Mouse (Mus musculus): ENCODE measurements around the gene Dusp7. TPM values are rescaled to one million over a fixed set of nuclear protein-coding genes. Genes with fewer than 3 reads are reported as not detected.
A peak's percentile ranks its signal among the peaks of the same experiment; 100 is the strongest.

Gene Dusp7
- polyA plus RNA-seq, 1 experiment from 2014 or later, result 9.4 TPM

DNA sequence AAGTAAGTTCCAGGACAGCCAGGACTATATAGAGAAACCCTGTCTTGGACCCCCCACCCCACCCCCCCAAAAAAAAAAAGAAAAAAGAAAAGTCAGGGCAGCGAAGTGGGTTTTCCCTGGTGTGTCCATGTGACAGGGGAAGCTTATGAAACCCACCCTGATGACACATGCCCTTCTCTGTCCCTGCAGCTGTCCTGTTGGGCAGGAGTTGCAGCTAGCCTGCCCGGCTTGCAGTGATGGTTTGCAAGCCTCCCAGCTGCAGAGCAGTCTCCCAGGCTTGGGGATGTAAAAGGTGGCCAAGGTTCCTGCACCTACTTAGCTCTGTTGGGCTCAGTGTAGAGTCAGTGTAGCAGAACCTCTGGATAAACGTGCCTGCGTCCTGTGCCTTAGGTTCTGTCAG is 28.7 kb upstream of the Dusp7 start:
- Histone ChIP-seq H3K36me3 (no peaks in the 10 kb centered on the region), H3K4me3 (replicated peaks) (no peak overlapping the region), H3K4me2 (replicated peaks) (no peak overlapping the region), H3K27me3 (no peaks in the 10 kb centered on the region), H3K27ac (peak overlapping the region; percentile 82; the same call in 1 of the 2 replicates), H3K9ac (replicated peaks) (no peak overlapping the region), H3K9me3 (no peaks in the 10 kb centered on the region), H3K4me1 (replicated peaks) (peaks cover 51% of the 10 kb centered on the region)
- no peak for ATAC-seq
- 93% methylated on average over 4 of the region's 4 CpGs for WGBS

DNA sequence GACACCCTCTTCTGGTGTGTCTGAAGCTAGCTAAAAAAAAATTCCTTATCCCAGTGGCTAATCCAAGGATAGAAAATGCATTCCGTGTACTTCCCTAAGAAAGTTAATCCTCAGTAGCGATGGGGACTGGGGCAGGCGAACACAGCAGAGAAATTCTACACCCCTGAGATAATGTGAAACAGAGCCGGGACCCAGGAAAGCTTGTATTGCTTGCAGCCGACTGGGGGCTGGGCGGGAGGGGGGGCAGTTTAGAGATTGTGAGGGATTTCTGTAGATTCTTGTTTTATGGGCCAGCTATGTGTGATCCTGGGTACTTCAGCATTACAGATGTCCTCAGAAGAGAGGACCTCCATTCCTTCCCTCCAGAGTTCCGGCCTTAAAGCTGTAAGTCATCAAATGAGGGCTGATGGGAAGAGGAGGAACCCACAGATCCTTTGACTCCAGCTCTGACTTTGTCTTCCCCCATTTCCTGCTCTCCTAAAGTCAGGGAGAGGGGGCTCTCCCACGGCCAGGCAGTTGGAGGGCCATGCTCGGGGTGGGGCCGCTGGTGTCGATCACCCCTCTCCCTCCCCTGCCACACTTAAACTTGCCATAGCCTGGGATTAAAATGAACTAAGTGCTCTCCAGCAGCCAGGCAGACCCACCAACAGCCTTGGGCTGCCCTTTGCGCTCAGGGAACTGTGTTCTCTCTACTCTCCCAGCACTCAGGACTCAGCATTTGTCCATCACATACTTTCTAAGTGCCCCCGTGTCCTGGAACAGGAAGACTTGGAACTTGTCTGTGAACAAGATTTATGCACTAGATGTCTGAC is 27.7 kb upstream of the Dusp7 start:
- no peak overlapping the region for H3K9ac ChIP-seq (replicated peaks)
- H3K27ac ChIP-seq, result no peak overlapping the region
- H3K4me1 ChIP-seq (replicated peaks), result peaks cover 60% of the 10 kb centered on the region
- no peak for ATAC-seq
- no peaks in the 10 kb centered on the region for H3K36me3 ChIP-seq
- no peak overlapping the region for H3K4me3 ChIP-seq (replicated peaks)
- WGBS, result 54% methylated on average over 13 of the region's 13 CpGs
- H3K4me2 ChIP-seq (replicated peaks), result no peak overlapping the region
- H3K27me3 ChIP-seq, result no peaks in the 10 kb centered on the region
- no peaks in the 10 kb centered on the region for H3K9me3 ChIP-seq

DNA sequence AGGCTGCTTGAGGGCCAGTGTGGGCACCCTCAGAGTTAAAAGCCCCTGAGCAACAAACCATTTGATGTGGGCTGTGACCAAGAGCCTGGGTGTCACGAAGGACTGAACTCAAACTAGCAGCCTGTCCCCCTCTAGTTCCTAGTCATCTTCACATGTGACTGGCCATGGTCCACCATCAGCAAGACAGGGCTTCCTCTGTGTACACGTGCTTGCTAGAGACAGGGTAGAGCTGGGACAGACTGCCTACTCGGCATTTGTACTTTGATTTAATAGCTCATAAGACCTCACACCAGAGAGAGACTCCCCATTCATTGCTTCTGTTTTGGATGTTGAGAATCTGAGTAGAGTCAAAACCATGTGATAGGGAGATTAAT is 27.1 kb upstream of the Dusp7 start:
- 88% methylated on average over 3 of the region's 3 CpGs for WGBS
- ATAC-seq, result no peak
- no peak overlapping the region for H3K4me2 ChIP-seq (replicated peaks)

DNA sequence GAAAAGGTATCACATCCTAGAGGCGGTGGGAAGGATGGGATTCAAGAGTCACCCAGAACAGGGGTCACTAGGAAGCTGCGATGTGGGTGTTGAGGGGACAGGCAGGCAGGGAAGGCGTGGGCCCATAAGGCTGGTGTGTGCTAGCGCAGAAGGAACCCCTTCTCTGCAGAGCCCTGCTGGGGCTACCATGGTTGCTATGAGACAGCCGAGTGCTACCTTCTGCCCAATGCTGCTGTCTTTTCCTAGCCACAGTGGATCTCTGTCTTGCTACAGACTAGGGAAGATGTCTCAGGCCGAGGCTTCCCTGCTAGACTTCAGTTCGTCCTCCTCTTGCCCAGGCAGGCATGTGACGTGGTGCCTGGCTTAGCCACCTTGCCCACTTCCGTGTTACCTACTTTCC is 25.9 kb upstream of the Dusp7 start:
- H3K9me3 ChIP-seq, result no peaks in the 10 kb centered on the region
- H3K9ac ChIP-seq (replicated peaks), result no peak overlapping the region
- no peak overlapping the region for H3K4me3 ChIP-seq (replicated peaks)
- WGBS, result 87% methylated on average over 9 of the region's 9 CpGs
- no peak overlapping the region for H3K4me2 ChIP-seq (replicated peaks)
- no peak overlapping the region for H3K27ac ChIP-seq
- no peaks in the 10 kb centered on the region for H3K27me3 ChIP-seq
- ATAC-seq, result no peak
- no peaks in the 10 kb centered on the region for H3K36me3 ChIP-seq
- peaks cover 50% of the 10 kb centered on the region for H3K4me1 ChIP-seq (replicated peaks)

More for the DNA sequence above, 27.1 kb upstream of the Dusp7 start:
- no peaks in the 10 kb centered on the region for H3K27me3 ChIP-seq
- no peaks in the 10 kb centered on the region for H3K36me3 ChIP-seq
- no peak overlapping the region for H3K4me3 ChIP-seq (replicated peaks)
- peaks cover 60% of the 10 kb centered on the region for H3K4me1 ChIP-seq (replicated peaks)
- no peak overlapping the region for H3K9ac ChIP-seq (replicated peaks)
- no peak overlapping the region for H3K27ac ChIP-seq
- H3K9me3 ChIP-seq, result no peaks in the 10 kb centered on the region

DNA sequence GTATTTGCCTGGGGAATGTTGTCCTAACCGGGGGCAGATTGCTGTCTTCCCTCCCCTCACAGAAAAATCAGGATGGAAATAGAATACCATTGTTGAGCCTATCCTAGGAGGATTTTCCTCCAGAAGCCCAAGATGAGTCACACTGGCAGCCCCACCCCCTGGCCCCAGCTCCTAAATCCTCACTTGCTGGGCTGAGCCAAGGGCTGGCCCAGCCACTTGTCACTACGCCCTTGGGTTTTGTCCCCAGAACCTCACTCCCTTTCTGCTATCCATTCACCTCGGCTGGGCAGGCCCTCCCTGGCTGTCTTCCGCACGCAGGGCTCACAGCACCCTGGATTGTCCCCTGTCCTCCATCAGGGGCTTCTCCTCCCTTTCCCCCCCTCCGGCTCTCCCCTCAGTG is 23.3 kb upstream of the Dusp7 start:
- peak; percentile 41; the same call in 1 of the 2 replicates for ATAC-seq
- Histone ChIP-seq H3K27me3 (no peaks in the 10 kb centered on the region), H3K9ac (replicated peaks) (no peak overlapping the region; the same call in 1 of the 2 replicates), H3K4me2 (replicated peaks) (peak overlapping the region; percentile 17; the same call in 1 of the 2 replicates), H3K4me3 (replicated peaks) (no peak overlapping the region), H3K36me3 (no peaks in the 10 kb centered on the region), H3K27ac (peak overlapping the region; percentile 51), H3K9me3 (no peaks in the 10 kb centered on the region), H3K4me1 (replicated peaks) (peaks cover 25% of the 10 kb centered on the region)
- WGBS, result 12% methylated on average over 6 of the region's 6 CpGs

DNA sequence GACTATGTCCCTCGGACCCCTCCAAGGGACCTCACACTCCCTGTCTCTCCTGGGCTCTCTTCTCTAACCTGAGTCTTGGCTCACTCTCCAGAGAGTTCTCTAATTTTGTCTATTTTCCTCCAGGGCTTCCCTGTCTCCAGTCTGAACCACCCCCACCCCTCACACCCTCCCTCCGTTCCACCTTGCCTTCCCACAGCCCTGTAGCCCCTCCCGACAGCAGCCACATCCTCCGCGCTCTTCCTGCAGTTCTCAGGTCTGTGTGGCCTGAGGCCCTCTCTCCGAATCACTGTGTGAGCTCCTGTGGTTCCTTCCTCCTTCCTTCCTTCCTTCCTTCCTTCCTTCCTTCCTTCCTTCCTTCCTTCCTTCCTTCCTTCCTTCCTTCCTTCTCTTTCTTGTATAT is 22.8 kb upstream of the Dusp7 start:
- H3K36me3 ChIP-seq, result no peaks in the 10 kb centered on the region
- peak overlapping the region; percentile 17; the same call in 1 of the 2 replicates for H3K4me2 ChIP-seq (replicated peaks)
- 33% methylated on average over 6 of the region's 6 CpGs for WGBS
- H3K4me1 ChIP-seq (replicated peaks), result peaks cover 23% of the 10 kb centered on the region
- H3K9me3 ChIP-seq, result no peaks in the 10 kb centered on the region
- no peak overlapping the region for H3K4me3 ChIP-seq (replicated peaks)
- H3K9ac ChIP-seq (replicated peaks), result no peak overlapping the region
- no peaks in the 10 kb centered on the region for H3K27me3 ChIP-seq
- no peak overlapping the region for H3K27ac ChIP-seq
- ATAC-seq, result peak; percentile 5; the same call in 1 of the 2 replicates

DNA sequence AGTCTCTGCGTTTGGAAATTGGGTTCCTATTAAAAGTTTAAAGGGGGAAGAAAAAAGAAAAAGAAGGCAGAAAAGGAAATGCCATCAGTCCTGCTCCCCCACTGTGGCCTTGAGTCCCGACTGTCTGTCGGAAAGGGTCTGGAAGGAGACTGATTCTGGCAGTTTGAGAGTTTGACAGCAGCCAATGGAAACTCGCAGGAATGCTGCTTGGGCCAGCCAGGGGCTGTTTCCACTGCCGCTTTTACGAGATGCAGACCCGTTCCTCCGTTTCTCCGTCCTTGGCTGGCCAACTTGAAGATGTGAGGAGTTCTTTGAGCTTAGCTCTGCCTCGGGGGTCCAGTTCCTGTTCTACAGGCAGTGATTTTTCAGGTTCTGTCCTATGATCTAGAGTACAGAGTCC is 20.2 kb upstream of the Dusp7 start:
- ATAC-seq, result no peak
- no peaks in the 10 kb centered on the region for H3K27me3 ChIP-seq
- no peak overlapping the region for H3K4me2 ChIP-seq (replicated peaks)
- H3K4me3 ChIP-seq (replicated peaks), result no peak overlapping the region
- WGBS, result 82% methylated on average over 10 of the region's 10 CpGs
- no peak overlapping the region for H3K9ac ChIP-seq (replicated peaks)
- H3K27ac ChIP-seq, result no peak overlapping the region
- no peaks in the 10 kb centered on the region for H3K9me3 ChIP-seq
- H3K36me3 ChIP-seq, result no peaks in the 10 kb centered on the region
- H3K4me1 ChIP-seq (replicated peaks), result peaks cover 12% of the 10 kb centered on the region

DNA sequence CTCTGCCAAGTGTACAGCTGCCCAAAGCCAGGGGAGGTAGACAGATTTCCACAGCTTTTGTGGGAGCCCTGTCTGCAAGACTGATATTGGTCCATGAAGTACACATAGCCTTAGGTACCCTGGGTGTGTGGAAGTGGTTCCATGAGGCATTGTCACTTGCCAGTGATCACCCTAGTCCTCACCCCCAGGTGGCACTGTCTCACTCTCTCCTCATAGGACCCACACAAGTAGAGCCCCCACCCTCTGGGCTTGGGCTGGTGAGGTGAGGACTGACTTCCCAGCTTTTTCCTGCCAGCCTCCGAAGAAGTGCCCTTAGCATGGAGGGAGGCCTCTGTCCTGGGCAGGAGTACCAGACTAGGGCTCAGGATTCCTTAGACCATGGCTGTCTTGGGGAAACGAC is 19.4 kb upstream of the Dusp7 start:
- no peak overlapping the region for H3K4me3 ChIP-seq (replicated peaks)
- no peak overlapping the region for H3K9ac ChIP-seq (replicated peaks)
- H3K4me1 ChIP-seq (replicated peaks), result peaks cover 12% of the 10 kb centered on the region
- no peaks in the 10 kb centered on the region for H3K27me3 ChIP-seq
- H3K36me3 ChIP-seq, result no peaks in the 10 kb centered on the region
- no peak overlapping the region for H3K27ac ChIP-seq
- 73% methylated on average over 2 of the region's 2 CpGs for WGBS
- H3K9me3 ChIP-seq, result no peaks in the 10 kb centered on the region
- peak; percentile 59; the same call in 1 of the 2 replicates for ATAC-seq
- H3K4me2 ChIP-seq (replicated peaks), result no peak overlapping the region

DNA sequence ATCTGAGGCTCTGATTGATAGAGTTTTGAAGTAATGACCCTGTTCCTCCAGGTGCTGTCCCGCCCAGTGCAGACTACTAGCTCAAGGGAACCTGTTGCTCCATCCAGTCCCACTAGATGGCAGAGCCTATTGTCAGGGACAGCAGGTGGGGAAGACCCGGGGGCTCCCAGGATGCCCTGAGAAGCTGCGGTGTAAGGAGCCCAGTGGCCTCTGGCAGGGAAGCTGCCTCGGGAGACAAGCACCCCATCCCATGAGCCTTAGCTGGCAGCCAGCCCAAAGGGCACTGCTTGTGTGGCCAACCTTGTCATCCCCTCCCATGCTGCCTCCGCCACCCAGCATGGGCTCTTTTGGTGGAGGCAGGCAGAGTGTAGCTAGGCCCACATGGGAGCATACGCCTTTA is 17.3 kb upstream of the Dusp7 start:
- Histone ChIP-seq H3K4me2 (replicated peaks) (no peak overlapping the region), H3K27me3 (no peaks in the 10 kb centered on the region), H3K27ac (no peak overlapping the region), H3K4me3 (replicated peaks) (no peak overlapping the region), H3K9ac (replicated peaks) (no peak overlapping the region), H3K9me3 (no peaks in the 10 kb centered on the region), H3K4me1 (replicated peaks) (peaks cover 6% of the 10 kb centered on the region), H3K36me3 (no peaks in the 10 kb centered on the region)
- 62% methylated on average over 6 of the region's 6 CpGs for WGBS
- no peak for ATAC-seq

DNA sequence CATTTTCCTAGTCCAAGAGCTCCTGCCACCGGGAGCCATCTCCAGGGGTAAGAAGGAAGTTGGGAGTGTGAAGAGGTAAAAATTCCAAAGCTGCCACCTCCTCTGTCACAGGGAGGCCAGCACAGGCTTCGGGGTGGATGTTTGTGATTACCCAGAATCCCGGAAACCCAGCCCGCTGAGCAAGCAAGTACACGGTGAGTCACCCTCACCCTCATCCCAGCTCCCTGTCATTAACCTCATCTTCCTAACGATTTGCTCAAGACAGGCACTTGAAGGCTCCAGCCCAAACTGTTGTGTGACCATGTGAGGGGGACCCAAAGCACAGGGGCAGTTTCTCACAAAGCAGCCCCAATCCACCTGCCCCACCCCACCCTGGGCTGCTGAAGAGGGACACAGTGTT is 14.7 kb upstream of the Dusp7 start:
- no peaks in the 10 kb centered on the region for H3K9me3 ChIP-seq
- no peak for ATAC-seq
- H3K9ac ChIP-seq (replicated peaks), result no peak overlapping the region
- WGBS, result 81% methylated on average over 6 of the region's 6 CpGs
- no peak overlapping the region for H3K4me3 ChIP-seq (replicated peaks)
- H3K36me3 ChIP-seq, result no peaks in the 10 kb centered on the region
- no peaks in the 10 kb centered on the region for H3K27me3 ChIP-seq
- no peak overlapping the region for H3K27ac ChIP-seq
- H3K4me2 ChIP-seq (replicated peaks), result no peak overlapping the region
- H3K4me1 ChIP-seq (replicated peaks), result peaks cover 9% of the 10 kb centered on the region

DNA sequence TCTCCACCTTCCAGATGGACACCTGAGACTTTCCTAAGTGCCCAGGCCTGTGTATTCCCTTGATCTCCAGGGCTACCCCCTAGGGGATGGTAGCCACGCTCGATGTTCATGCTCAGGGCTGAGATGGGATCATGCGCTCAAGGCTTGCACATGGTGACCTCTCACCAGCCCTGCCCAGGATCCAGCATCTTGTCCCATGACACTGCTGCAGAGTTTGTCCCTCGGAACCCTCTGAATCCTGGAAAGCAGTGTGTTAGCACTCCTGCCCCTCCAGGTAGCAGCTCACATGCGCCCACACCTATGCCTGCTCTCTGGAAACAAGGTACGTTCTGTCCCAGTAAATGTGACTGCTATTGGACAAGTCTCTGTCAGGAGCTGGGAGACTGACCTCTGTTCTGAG is 13.6 kb upstream of the Dusp7 start:
- Histone ChIP-seq H3K27me3 (no peaks in the 10 kb centered on the region), H3K9ac (replicated peaks) (no peak overlapping the region), H3K4me1 (replicated peaks) (peaks cover 13% of the 10 kb centered on the region), H3K9me3 (no peaks in the 10 kb centered on the region), H3K36me3 (no peaks in the 10 kb centered on the region), H3K4me2 (replicated peaks) (no peak overlapping the region), H3K4me3 (replicated peaks) (no peak overlapping the region), H3K27ac (no peak overlapping the region)
- ATAC-seq, result no peak
- 91% methylated on average over 6 of the region's 6 CpGs for WGBS

DNA sequence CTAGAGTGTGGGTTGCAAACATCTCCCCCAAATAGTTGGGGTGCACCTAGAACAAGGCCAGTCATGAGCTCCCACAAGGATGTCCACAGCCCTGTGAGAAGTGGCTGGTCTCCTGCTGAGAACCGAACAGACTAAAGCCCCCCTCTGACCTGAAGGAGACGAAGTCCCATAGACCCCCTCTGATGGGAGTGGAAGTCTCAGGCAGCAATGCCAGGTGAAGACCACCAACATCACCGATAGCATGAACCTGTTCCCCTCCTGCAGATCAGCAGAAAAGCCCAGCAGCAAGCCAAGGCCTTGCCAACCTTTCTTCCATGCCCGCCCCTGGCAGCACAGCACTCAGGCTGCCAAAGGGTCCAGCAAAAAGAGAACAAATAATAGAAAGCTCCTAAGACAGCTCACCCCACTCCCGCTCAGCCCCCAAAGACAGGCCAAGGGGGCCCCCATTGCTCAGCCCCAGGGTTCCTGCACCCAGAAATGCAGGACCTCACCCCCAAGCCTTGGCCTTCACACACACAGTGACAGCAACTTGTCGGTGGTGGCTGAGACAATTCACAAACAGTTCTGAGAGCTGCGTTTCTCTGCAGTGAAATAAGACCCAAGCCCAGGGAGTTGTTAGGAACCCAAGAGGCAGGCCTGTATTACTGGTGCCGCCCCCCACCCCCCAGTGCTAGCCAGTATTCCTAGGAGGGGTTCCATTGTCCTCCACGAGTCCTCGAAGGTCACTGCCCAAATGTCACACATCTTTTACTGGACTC is 13.0 kb upstream of the Dusp7 start:
- H3K27me3 ChIP-seq, result no peaks in the 10 kb centered on the region
- no peak overlapping the region for H3K9ac ChIP-seq (replicated peaks)
- 78% methylated on average over 10 of the region's 10 CpGs for WGBS
- H3K4me2 ChIP-seq (replicated peaks), result no peak overlapping the region
- no peak for ATAC-seq
- H3K36me3 ChIP-seq, result no peaks in the 10 kb centered on the region
- no peak overlapping the region for H3K4me3 ChIP-seq (replicated peaks)
- no peak overlapping the region for H3K27ac ChIP-seq
- peaks cover 13% of the 10 kb centered on the region for H3K4me1 ChIP-seq (replicated peaks)
- no peaks in the 10 kb centered on the region for H3K9me3 ChIP-seq

All from midbrain, embryonic 13.5 days (tissue).